Mouse (Mus musculus) heart, embryonic 13.5 days (tissue): ENCODE measurements around the gene Ccdc86. TPM values are rescaled to one million over a fixed set of nuclear protein-coding genes. Genes with fewer than 3 reads are reported as not detected.
A peak's percentile ranks its signal among the peaks of the same experiment; 100 is the strongest.

Source experiments
- ATAC-seq: fragments of 200-750 bp; cut with Nextera tagmentation; 2 replicates; pipeline ENCODE4 v1.8.0; 2017; ENCODE audit warnings: moderate TSS enrichment; ENCODE audit not compliant: insufficient number of reproducible peaks, low FRiP score, low TSS enrichment; ENCODE audit errors: extremely low read depth
- H3K27ac ChIP-seq: fragments of 300-500 bp; sonication (generic); replicated peaks from 2 replicates; pipeline ENCODE4 v1.5.1; 2015; ENCODE audit warnings: moderate library complexity, mild to moderate bottlenecking, inconsistent platforms
- H3K27me3 ChIP-seq: fragments of 300-500 bp; sonication (generic); replicated peaks from 2 replicates; pipeline ENCODE4 v1.6.1; 2015; ENCODE audit warnings: mild to moderate bottlenecking, inconsistent platforms
- H3K36me3 ChIP-seq: fragments of 300-500 bp; sonication (generic); 2 replicates; pipeline ENCODE4 v1.6.1; 2015; ENCODE audit warnings: mild to moderate bottlenecking, inconsistent platforms
- H3K4me1 ChIP-seq: fragments of 300-500 bp; sonication (generic); 2 replicates; pipeline ENCODE4 v1.6.1; 2015; ENCODE audit warnings: inconsistent platforms
- H3K4me2 ChIP-seq: fragments of 300-500 bp; sonication (generic); 2 replicates; pipeline ENCODE4 v1.6.1; 2015; ENCODE audit warnings: inconsistent platforms, mild to moderate bottlenecking, moderate library complexity
- H3K4me3 ChIP-seq: fragments of 300-500 bp; sonication (generic); 2 replicates; pipeline ENCODE4 v1.5.1; 2015; ENCODE audit warnings: moderate library complexity, mild to moderate bottlenecking, inconsistent platforms
- H3K9ac ChIP-seq: fragments of 300-500 bp; sonication (generic); 2 replicates; pipeline ENCODE4 v1.6.1; 2015; ENCODE audit warnings: inconsistent platforms, mild to moderate bottlenecking, moderate library complexity
- H3K9me3 ChIP-seq: fragments of 300-500 bp; sonication (generic); 2 replicates; pipeline ENCODE4 v1.6.1; 2016; ENCODE audit warnings: inconsistent platforms
- WGBS: fragments of 180-500 bp; shearing (Covaris S2); methylation state at CpG from one replicate; pipeline ENCODE4 v1.1.7; 2015; ENCODE audit warnings: mixed read lengths; 5-methylcytosine and 5-hydroxymethylcytosine counted together
- polyA plus RNA-seq: library from polyadenylated mRNA; unstranded; fragments of >200 nt; fragmentation: Nextera tagmentation; extraction: Ambion mirVana; gene quantifications from 2 replicates; pipeline ENCODE4 v1.2.1, GENCODE M21; 2015

Ccdc86 gene
- polyA plus RNA-seq, 1 experiment from 2014 or later = 19.9 TPM

DNA sequence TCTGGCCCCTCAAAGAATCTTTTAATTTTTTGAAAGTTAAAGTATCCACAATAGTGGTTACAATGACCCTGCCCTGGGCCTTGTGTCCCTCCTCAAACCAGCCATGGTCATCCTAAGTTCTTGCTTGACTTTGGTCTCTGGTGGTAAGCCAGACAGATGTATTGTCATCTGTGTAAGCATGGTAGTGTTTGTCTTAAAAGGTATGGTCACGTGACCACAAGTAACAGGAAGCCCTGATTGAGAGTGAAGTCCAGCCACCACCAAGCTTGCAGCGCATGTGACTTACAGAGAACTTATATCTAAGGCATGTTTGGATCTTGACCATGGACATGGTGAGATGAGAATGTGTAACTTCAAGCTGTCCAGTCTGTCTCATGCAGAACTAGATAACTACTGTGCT is 26.1 kb upstream of the Ccdc86 start:
- Histone ChIP-seq H3K9ac (no peak overlapping the region), H3K4me3 (no peak overlapping the region), H3K4me1 (peaks cover 19% of the 10 kb centered on the region), H3K27me3 (peaks cover 8% of the 10 kb centered on the region; the same call in 1 of the 2 replicates), H3K9me3 (peaks cover 13% of the 10 kb centered on the region; the same call in 1 of the 2 replicates), H3K36me3 (no peaks in the 10 kb centered on the region), H3K27ac (no peak overlapping the region), H3K4me2 (no peak overlapping the region)
- 77% methylated on average over 2 of the region's 2 CpGs for WGBS
- ATAC-seq = no peak

DNA sequence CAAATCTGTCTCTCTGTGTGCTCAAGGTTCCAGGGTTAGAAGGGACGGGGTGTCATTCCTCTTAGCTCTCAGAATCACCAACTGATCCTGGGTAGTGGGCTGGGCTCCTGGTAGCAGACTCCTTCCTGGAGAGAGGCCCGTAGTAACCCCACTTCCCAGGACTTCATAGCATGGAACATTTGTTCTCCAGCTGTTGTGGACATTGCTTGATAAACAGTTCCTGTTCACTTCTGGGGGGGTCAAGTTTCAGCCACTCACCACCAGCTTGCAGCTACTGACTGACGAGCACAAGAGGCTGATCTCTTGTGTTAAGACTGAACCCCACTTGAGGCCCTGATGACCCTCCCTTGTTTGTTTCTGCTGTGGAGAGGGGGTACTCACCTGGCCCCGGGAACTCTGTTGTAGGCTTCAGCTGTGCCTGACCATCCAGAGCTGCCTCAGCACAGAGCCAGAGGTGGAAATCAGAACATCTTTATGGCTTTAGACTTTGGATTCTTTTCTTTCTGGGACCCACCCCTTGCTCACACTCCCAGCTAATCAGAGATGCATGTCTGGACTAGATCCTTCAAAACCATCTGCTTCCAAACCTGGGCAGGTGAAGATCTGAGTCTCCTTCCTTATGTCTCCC is 25.3 kb upstream of the Ccdc86 start, which contains the start of gene Ms4a10:
Gene Ms4a10, minus strand, starts transcription at position 433 of the 628 bp plus-strand sequence.
- 28% methylated on average over 4 of the region's 4 CpGs for WGBS
- Histone ChIP-seq H3K9ac (no peak within 1 kb of the TSS), H3K27ac (no peak within 1 kb of the TSS), H3K4me2 (no peak within 1 kb of the TSS), H3K4me1 (peaks cover 13% of the 10 kb centered on the region), H3K36me3 (no peaks in the 10 kb centered on the region), H3K4me3 (no peak within 1 kb of the TSS), H3K9me3 (peaks cover 13% of the 10 kb centered on the region; the same call in 1 of the 2 replicates), H3K27me3 (peaks cover 8% of the 10 kb centered on the region; the same call in 1 of the 2 replicates)
- no peak for ATAC-seq

- Histone ChIP-seq H3K36me3 (no peaks in the 10 kb centered on the region), H3K27me3 (peaks cover 8% of the 10 kb centered on the region), H3K4me1 (peaks cover 12% of the 10 kb centered on the region), H3K9ac (no peak overlapping the region), H3K27ac (no peak overlapping the region), H3K4me3 (no peak overlapping the region), H3K9me3 (peaks cover 13% of the 10 kb centered on the region; the same call in 1 of the 2 replicates), H3K4me2 (no peak overlapping the region)
- 57% methylated on average over 2 of the region's 2 CpGs for WGBS
- ATAC-seq = no peak
Measured at GRCm38 (mm10) chr19:10973187-10973586, 24.1 kb upstream of the Ccdc86 start.

GRCm38 (mm10) chr19:10972660-10973059 is 23.6 kb upstream of the Ccdc86 start:
- ATAC-seq = no peak
- Histone ChIP-seq H3K4me3 (no peak overlapping the region), H3K4me1 (peaks cover 12% of the 10 kb centered on the region), H3K9ac (no peak overlapping the region), H3K27ac (no peak overlapping the region), H3K4me2 (no peak overlapping the region), H3K27me3 (peaks cover 7% of the 10 kb centered on the region), H3K9me3 (peaks cover 13% of the 10 kb centered on the region; the same call in 1 of the 2 replicates), H3K36me3 (no peaks in the 10 kb centered on the region)
- WGBS = 63% methylated on average over 3 of the region's 3 CpGs

DNA sequence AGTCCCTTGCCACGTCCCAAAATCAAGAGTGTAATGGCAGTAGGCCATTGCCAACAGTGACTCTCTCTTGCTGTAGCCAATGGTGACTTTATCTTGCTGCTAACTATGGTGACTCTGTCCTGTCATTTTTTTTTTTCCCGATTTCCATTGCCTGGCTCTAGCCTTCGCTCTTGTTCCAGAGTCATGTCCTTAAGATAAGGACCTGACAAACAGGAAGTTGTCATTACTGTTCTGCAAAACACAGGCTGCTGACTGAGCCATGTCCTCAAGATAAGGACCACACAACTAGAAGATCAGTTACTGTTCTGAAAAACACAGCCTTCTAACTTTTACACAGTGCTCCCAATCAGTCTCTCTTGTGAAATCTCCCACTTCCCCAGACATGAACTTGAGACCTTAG is 21.4 kb upstream of the Ccdc86 start:
- peaks cover 13% of the 10 kb centered on the region; the same call in 1 of the 2 replicates for H3K9me3 ChIP-seq
- H3K9ac ChIP-seq = no peak overlapping the region
- no peak overlapping the region for H3K4me3 ChIP-seq
- H3K27me3 ChIP-seq = peaks cover 12% of the 10 kb centered on the region
- H3K4me2 ChIP-seq = no peak overlapping the region
- 32% methylated on average over 3 of the region's 3 CpGs for WGBS
- no peaks in the 10 kb centered on the region for H3K36me3 ChIP-seq
- H3K4me1 ChIP-seq = peaks cover 12% of the 10 kb centered on the region
- H3K27ac ChIP-seq = no peak overlapping the region
- ATAC-seq = no peak

GRCm38 (mm10) chr19:10968578-10968977 is 19.5 kb upstream of the Ccdc86 start:
- WGBS = 79% methylated on average over 7 of the region's 7 CpGs
- H3K9me3 ChIP-seq = peaks cover 13% of the 10 kb centered on the region; the same call in 1 of the 2 replicates
- no peak overlapping the region for H3K4me3 ChIP-seq

DNA sequence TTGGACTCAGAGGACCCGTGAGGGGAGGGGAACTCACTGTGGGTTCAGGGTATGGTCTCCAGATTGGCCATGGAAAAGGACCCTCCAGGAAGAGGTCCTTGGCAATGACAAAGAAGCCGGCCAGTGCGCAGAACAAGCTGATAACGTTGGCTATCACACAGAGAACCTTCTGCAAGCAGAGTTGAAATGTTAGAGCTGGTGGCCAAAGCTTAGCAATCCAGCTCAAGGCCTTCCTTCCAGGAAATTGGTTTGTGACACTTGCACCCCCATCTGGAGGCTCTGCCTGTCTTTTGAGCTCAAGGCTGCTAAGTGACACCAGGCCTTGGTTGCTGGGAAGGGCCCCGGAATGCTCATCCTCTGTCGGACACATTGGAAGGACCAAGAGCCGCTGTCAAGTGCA is 16.7 kb upstream of the Ccdc86 start:
- Histone ChIP-seq H3K4me1 (no peaks in the 10 kb centered on the region), H3K9me3 (peaks cover 1% of the 10 kb centered on the region; the same call in 1 of the 2 replicates), H3K9ac (no peak overlapping the region), H3K4me2 (no peak overlapping the region), H3K4me3 (no peak overlapping the region), H3K27ac (no peak overlapping the region), H3K27me3 (peaks cover 39% of the 10 kb centered on the region), H3K36me3 (no peaks in the 10 kb centered on the region)
- 74% methylated on average over 7 of the region's 7 CpGs for WGBS
- ATAC-seq = no peak

More at GRCm38 (mm10) chr19:10968578-10968977, 19.5 kb upstream of the Ccdc86 start:
- ATAC-seq = no peak
- Histone ChIP-seq H3K4me1 (0 out of 2 replicates have a peak, but pooled peaks cover 1% of the 10 kb centered on the region), H3K27me3 (peaks cover 24% of the 10 kb centered on the region), H3K27ac (no peak overlapping the region), H3K4me2 (no peak overlapping the region), H3K9ac (no peak overlapping the region), H3K36me3 (no peaks in the 10 kb centered on the region)

GRCm38 (mm10) chr19:10959978-10960346 is 10.9 kb upstream of the Ccdc86 start:
- peaks cover 40% of the 10 kb centered on the region for H3K27me3 ChIP-seq
- no peak overlapping the region for H3K4me2 ChIP-seq
- WGBS = 42% methylated on average over 12 of the region's 12 CpGs
- H3K36me3 ChIP-seq = no peaks in the 10 kb centered on the region
- ATAC-seq = no peak
- no peak overlapping the region for H3K9ac ChIP-seq
- H3K27ac ChIP-seq = no peak overlapping the region
- no peak overlapping the region for H3K4me3 ChIP-seq
- H3K9me3 ChIP-seq = no peaks in the 10 kb centered on the region
- no peaks in the 10 kb centered on the region for H3K4me1 ChIP-seq

GRCm38 (mm10) chr19:10959085-10959977 is 10.3 kb upstream of the Ccdc86 start:
- H3K9ac ChIP-seq = no peak overlapping the region
- no peak overlapping the region for H3K4me3 ChIP-seq
- no peak overlapping the region for H3K4me2 ChIP-seq
- ATAC-seq = no peak; the same call in 1 of the 2 replicates
- H3K9me3 ChIP-seq = no peaks in the 10 kb centered on the region
- 28% methylated on average over 11 of the region's 11 CpGs for WGBS
- H3K36me3 ChIP-seq = no peaks in the 10 kb centered on the region
- no peak overlapping the region for H3K27ac ChIP-seq
- peaks cover 35% of the 10 kb centered on the region for H3K27me3 ChIP-seq
- H3K4me1 ChIP-seq = no peaks in the 10 kb centered on the region

DNA sequence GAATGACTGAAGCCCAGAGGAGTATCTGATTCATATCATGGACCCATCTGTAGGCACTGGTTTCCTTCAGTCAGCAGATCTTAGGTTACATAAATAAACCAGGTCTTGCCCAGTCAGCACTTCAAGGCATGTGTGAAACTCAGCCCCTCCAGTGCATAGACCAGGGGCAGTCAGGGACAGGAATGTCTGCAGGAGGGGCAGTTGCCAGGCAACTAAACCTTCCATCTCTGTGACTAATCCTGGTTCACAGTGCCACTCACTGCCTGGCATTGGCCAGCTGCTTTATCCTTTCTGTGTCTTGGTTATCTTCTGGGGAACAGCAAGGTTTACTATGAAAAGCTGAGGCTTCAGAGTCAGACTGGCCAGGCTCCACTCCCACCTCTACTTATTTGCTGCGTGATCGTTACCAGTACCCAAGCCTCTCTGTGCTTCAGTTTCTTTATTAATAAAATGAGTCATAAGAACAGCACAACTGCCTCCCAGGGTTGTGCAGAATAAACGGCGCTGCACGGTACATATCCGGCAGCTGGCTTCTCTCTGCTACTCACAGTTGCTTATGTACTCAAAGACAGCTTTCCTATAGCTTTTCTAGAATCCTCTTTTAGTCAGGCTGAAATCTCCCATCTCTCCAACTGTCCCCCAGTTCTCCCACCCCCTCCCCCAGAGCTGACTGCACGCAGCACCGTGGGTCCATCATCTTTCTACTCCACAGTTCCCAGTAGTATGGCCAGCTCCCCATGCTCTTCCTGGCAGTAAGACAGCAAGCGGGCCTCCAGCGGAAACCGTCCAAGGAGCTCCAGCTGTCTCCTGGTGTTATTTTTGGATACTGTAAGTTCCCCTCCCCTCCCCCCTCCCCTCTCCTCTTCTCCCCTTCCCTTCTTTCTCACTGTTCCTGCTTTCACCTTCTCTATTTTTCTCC is 3.2 kb upstream of the Ccdc86 start:
- Histone ChIP-seq H3K36me3 (no peaks in the 10 kb centered on the region), H3K9me3 (no peaks in the 10 kb centered on the region), H3K4me2 (peak overlapping the region; percentile 50), H3K4me1 (peaks cover 41% of the 10 kb centered on the region), H3K27me3 (peaks cover 8% of the 10 kb centered on the region; the same call in 1 of the 2 replicates), H3K9ac (peak overlapping the region; percentile 63), H3K4me3 (no peak overlapping the region; the same call in 1 of the 2 replicates), H3K27ac (peak overlapping the region; percentile 75)
- 32% methylated on average over 11 of the region's 11 CpGs for WGBS
- peak; percentile 42; the same call in 1 of the 2 replicates for ATAC-seq
